Mouse (Mus musculus): ENCODE results near the gene Rab5c. TPM values are rescaled to one million over a fixed set of nuclear protein-coding genes. Genes with fewer than 3 reads are reported as not detected.

Gene Rab5c
- 170 and 175 TPM in 2 replicates for total RNA-seq (2021)
- long read RNA-seq, experiment 1, transcript Rab5c-202 (6 exons, 1,915 nt), result major isoform, 24 of 35 reads
- long read RNA-seq, experiment 1, partial matches to known transcripts, result 1 of 35 reads
- long read RNA-seq, experiment 1, other reads (novel, unspliced or antisense), result 8 of 35 reads
- long read RNA-seq, experiment 2, transcript Rab5c-202 (6 exons, 1,915 nt), result major isoform, 23 of 35 reads
- long read RNA-seq, experiment 2, partial matches to known transcripts, result 3 of 35 reads
- long read RNA-seq, experiment 2, other reads (novel, unspliced or antisense), result 9 of 35 reads

DNA sequence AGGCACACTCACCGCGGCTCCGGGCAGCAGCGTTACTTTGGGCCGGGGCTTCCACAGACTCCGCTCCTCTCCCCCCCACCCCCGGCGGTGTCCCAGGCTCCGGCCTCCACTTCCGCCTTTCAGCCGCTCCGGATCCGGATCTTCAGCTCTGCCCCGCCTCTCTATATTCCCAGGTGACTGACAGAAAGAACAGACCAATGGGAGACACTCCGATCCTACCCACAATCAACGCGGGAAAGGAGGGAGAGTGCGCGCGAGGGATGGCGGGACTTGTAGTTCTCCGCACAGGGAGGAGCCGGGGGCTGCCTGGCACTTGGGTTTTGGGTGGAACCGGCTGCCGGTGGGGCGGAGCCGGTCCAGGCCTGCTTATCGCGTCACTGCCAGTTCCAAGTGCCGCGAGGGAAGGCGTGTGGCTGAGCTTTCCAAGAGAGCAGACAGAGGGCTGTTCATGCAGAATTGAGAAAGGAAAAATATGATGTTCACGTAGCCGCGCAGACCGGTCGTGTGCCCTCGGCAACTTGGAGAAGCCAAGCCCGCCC, at the start of gene Rab5c:
TSS of gene Rab5c (minus strand) at position 150 of the 539 bp plus-strand sequence.
- DNase-seq, result peak; percentile 100

GRCm38 (mm10) chr11:100785774-100786173, 47.8 kb upstream of the Rab5c start:
- DNase-seq, result no peak

DNA sequence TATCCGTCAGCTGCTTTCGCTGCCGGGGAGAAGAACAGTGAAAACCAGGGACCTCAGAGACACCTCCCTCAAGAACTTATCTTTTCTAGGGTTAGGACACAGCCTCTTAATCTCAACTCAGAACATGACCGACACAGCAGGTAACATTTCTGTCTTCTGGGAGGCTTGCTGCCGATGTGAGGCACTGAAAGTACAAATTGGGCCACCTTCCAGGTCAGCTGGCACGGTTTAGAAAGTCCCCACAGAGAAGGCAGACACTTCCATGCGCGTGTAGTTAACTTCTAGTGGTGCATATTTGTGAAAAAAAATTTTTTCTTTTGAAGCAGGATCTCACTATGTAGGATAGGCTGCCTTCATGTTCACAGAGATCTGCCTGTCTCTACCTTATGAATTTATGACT, 46.3 kb upstream of the Rab5c start:
- DNase-seq, result no peak

- DNase-seq, result no peak
Measured at GRCm38 (mm10) chr11:100782568-100782967, 44.6 kb upstream of the Rab5c start.

- no peak for DNase-seq
Measured at GRCm38 (mm10) chr11:100781763-100782475, 43.9 kb upstream of the Rab5c start.

DNA sequence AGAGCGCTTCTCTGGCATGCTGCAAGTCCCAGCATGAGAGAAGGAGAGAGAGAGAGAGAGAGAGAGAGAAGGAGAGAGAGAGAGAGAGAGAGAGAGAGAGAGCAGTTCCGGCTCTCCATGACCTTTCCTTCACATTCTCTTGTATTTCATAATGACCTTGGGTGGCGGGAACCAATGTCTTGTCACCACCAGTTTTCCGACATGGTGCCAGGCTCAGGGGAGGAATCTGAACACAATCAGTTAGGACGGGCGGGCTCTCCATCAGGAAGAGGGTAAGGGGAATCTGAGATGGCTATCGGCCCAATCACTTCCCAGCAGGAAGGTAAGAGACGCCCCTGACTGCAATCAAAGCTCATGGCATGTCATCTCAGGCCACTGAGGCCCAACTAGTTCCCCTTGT, 42.2 kb upstream of the Rab5c start:
- DNase-seq, result peak; percentile 70

GRCm38 (mm10) chr11:100778069-100778468, 40.1 kb upstream of the Rab5c start:
- no peak for DNase-seq

- no peak for DNase-seq
Measured at GRCm38 (mm10) chr11:100775921-100776320, 37.9 kb upstream of the Rab5c start.

DNA sequence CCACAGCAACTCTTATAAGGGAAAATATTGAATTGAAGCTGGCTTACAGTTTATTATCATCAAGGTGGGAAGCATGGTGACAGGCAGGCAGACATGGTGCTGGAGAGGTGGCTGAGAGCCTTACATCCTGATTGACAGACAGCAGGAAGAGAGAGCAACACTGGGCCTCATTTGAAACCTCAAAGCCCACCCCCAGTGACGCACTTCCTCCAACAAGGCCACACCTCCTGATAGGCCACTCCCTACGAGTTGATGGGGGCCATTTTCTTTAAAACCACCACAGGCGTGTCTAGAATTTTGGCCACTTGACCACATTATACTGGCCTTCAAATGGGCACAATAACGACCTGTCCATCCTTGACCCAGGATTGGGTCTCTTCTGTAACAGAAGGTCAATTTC, 36.2 kb upstream of the Rab5c start:
- no peak for DNase-seq

DNA sequence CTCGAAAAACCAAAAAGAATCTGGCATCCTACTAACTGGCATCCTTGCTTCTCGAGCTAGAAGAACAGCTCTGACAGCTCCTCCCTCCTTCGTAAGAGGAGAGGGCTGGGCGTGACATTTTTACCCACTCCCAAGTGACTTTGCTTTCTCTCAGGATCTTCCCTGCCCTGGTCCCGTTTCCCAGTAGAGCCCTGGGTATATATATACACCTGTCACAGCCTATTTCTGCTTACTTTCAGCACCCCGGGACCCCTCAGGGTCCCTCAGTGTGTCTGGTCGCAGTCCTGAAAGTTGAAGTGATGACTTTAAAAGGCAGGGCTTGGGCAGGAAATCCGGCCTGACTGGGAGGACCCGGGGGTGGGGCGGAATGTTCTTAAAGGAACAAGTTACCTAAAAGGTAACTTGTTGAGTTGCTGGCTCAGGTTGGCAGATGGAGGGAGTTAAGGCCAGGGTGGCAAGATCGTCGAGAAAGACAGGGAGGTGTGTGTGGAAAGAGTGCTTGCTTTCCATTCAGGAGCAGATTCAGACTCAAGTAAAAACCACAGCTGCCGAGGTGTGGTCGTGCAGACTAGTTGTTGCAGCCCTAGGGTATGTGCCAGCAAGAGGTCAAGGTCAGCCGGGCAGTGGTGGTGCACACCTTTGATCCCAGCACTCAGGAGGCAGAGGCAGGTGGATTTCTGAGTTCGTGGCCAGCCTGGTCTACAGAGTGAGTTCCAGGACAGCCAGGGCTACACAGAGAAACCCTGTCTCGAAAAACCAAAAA, 32.8 kb upstream of the Rab5c start, which contains the start of gene Ghdc:
TSS of gene Ghdc (minus strand) at position 312 of the 763 bp plus-strand sequence.
- peak; percentile 94 for DNase-seq

- no peak for DNase-seq
Measured at GRCm38 (mm10) chr11:100769980-100770379, 32.0 kb upstream of the Rab5c start.

GRCm38 (mm10) chr11:100767871-100768270, 29.9 kb upstream of the Rab5c start:
- DNase-seq, result no peak

DNA sequence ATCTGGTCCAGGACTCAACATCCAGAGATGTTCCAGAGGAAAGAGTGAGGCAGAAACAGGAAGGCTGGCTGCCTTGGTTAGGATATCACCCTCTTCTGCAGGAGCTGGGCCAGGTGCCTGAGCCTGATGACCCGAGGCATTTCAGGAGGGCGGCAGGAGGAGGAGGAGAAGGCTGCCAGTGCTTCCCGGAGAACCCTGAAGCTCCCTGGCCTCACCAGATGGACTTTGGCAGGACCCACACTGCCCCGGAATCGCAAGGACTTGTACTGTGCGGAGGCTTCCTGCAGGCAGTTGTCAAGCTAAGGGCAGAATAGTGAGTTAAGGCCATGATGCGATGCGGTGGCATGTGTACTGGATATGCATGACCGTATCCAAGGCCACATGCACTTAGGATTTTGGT, 28.7 kb upstream of the Rab5c start:
- DNase-seq, result no peak

- no peak for DNase-seq
Measured at GRCm38 (mm10) chr11:100762831-100763230, 24.8 kb upstream of the Rab5c start, which contains the start of gene Hcrt. Hcrt (minus strand) TSS chr11:100762931.

DNA sequence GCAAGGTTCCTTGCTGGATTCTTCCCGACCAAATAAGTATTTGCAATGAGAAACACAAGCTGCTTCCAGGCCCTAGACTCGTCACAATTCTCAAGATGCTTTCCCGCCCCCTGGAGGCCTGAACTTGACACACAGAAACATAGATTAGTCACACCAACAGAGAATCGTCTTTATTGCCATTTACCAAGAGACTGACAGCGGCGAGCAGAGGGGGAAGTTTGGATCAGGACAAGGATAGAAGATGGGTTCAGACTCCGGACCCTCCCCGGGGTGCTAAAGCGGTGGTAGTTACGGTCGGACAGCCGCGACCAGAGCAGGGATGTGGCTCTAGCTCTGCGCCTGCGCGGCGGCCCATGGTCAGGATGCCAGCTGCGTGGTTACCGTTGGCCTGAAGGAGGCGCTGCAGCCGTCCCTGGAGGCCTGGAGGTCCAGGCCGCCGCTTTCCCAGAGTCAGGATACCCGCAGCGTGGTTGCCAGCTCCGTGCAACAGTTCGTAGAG, 23.6 kb upstream of the Rab5c start:
- peak; percentile 96 for DNase-seq

DNA sequence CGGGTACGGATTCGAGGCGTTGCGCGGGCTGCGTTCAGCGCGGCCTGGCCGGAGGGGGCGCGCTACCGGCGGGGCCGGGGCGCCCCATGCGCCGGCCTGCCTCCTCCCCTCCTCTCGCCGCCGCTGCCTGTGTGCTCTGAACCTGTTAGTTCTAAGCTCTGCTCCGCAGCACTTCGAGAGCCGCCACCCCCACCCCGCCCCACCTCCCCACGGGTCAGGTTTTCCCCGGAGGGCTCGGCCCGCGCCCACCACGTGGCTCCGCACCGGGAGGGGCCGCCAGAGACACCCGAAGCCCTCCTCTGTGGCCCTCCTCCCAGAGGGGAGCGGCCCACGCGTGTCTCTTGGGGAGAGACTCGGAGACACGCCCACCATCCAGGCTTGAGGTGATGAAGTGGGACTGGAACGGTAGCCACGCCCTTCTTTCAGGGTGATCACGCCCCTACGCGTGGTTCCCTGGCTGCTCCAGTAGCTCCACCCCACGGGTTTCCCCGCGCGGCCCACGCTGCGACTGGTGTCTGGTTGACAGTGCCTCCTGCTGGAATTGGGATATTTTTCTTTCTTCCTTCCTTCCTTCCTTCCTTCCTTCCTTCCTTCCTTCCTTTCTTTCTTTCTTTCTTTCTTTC, 21.7 kb upstream of the Rab5c start, which contains the start of gene Kcnh4:
TSS of gene Kcnh4 (minus strand) at position 332 of the 623 bp plus-strand sequence.
- peak; percentile 81 for DNase-seq

GRCm38 (mm10) chr11:100758707-100759610, 20.9 kb upstream of the Rab5c start:
- peak; percentile 78 for DNase-seq

DNA sequence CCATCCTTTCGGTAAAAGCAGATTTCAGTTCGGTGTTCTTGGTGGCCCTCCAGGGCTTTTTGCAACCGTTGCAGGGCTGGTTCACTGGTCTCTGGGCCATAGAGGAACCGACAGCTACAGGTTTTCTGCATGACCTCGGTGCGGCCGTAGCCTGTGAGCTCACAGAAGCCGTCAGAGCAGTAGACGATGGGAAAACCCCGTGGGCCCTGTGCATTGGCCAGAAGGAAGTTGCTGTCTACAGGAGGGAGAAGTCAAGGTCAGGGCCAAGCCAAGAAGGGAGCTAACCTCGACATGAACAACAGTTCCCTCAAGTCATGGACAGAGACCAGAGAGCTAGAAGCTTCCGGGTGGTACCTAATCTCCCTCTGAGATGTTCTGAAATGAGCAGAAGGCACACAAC, 19.6 kb upstream of the Rab5c start:
- DNase-seq, result no peak

DNA sequence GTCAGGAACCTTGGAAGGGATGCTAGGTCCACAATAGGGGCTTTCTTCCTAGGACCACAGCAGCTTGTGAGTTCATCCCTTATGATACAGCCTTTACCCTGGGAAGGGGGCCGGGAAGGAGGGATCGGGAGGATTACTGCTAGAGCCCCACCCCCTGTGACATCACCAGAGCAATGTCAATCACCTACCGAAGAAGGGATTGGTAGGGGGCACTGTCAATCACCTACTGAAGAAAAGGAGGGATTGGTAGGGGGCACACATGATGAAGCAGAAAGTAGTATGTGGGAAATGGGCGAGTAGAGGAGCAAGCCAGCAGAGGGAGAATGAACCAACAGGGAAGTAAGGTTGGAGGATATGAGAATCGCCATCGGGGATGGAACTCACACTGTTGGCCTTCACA, 18.5 kb upstream of the Rab5c start:
- no peak for DNase-seq

DNA sequence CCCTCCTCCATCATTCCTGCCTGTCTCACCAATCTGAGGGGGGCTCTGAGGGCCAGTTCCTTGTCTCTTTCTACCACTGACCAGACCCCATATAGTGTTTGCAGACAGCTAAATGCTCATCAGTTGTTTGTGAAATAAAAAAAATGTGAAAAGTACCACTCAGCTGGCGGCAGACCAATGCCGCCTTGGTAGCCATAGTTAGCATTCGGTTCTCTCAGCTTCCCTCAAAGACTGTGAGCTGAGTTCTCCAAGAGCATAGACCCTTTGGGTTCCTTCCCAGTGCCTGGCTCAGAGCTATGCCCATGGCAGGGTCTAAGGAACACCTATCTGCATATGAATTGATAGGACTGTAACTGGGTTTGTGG, 16.7 kb upstream of the Rab5c start:
- DNase-seq, result no peak
